Mouse (Mus musculus): ENCODE measurements around the gene Psmg4.

GRCm38 (mm10) chr13:34116508-34116907 lies 46.3 kb upstream of the Psmg4 start:
- TF ChIP-seq CTCF (IDR thresholded peaks at IDR 0.05; ENCODE audit: borderline replicate concordance, insufficient read depth, low read depth, low read length), result no peak
- no peak for TF ChIP-seq POLR2A (IDR thresholded peaks at IDR 0.05; ENCODE audit: borderline replicate concordance, insufficient read depth, low read length)
